Mouse (Mus musculus) heart, postnatal 0 days (tissue): Measurements from ENCODE around the gene Ubb. TPM values are rescaled to one million over a fixed set of nuclear protein-coding genes. Genes with fewer than 3 reads are reported as not detected.
A peak's percentile ranks its signal among the peaks of the same experiment; 100 is the strongest.

Experiments used
- ATAC-seq: fragments of 200-750 bp; cut with Nextera tagmentation; 2 replicates; pipeline ENCODE4 v1.8.0; 2017; ENCODE audit warnings: low read depth, moderate number of reproducible peaks, moderate library complexity; ENCODE audit not compliant: insufficient read depth
- DNase-seq: peaks from one replicate; pipeline ENCODE4 v3.0.0-alpha.2; 2016; ENCODE audit warnings: low spot score
- H3K27ac ChIP-seq: fragments of 300-500 bp; sonication (generic); 2 replicates; pipeline ENCODE4 v1.5.1; 2014; ENCODE audit warnings: low read depth, mild to moderate bottlenecking
- H3K27me3 ChIP-seq: fragments of 300-500 bp; sonication (generic); 2 replicates; pipeline ENCODE4 v1.6.1; 2014; ENCODE audit warnings: low read length, mixed read lengths; ENCODE audit not compliant: control insufficient read depth, insufficient read depth
- H3K36me3 ChIP-seq: fragments of 300-500 bp; sonication (generic); replicated peaks from 2 replicates; pipeline ENCODE4 v1.6.1; 2014; ENCODE audit warnings: low read length, mixed read lengths; ENCODE audit not compliant: control insufficient read depth, insufficient read depth
- H3K4me1 ChIP-seq: fragments of 300-500 bp; sonication (generic); 2 replicates; pipeline ENCODE4 v1.6.1; 2014; ENCODE audit warnings: antibody characterized with exemption; ENCODE audit not compliant: control insufficient read depth, insufficient read depth
- H3K4me2 ChIP-seq: fragments of 300-500 bp; sonication (generic); 2 replicates; pipeline ENCODE4 v1.6.1; 2014; ENCODE audit warnings: low read depth, mild to moderate bottlenecking, low read length, moderate library complexity
- H3K4me3 ChIP-seq: fragments of 300-500 bp; sonication (generic); 2 replicates; pipeline ENCODE4 v1.5.1; 2014; ENCODE audit warnings: low read depth, low read length
- H3K9ac ChIP-seq: fragments of 300-500 bp; sonication (generic); replicated peaks from 2 replicates; pipeline ENCODE4 v1.6.1; 2014; ENCODE audit warnings: low read depth, low read length, mixed read lengths
- H3K9me3 ChIP-seq: fragments of 300-500 bp; sonication (generic); replicated peaks from 2 replicates; pipeline ENCODE4 v1.6.1; 2016; ENCODE audit warnings: low read length; ENCODE audit not compliant: control insufficient read depth
- CTCF ChIP-seq: IDR thresholded peaks from 2 replicates; pipeline ENCODE4 v1.5.1; 2016; ENCODE audit warnings: antibody characterized with exemption, control low read depth, low read depth
- EP300 ChIP-seq: IDR thresholded peaks from 2 replicates; pipeline ENCODE4 v1.6.1; 2016; ENCODE audit warnings: antibody characterized with exemption, low read depth
- WGBS: fragments of 180-500 bp; shearing (Covaris S2); extraction: QIAGEN DNeasy Blood & Tissue Kit; methylation state at CpG from one replicate; pipeline ENCODE4 v1.1.7; 2014; 5-methylcytosine and 5-hydroxymethylcytosine counted together
- polyA plus RNA-seq: library from polyadenylated mRNA; unstranded; fragments of >200 nt; fragmentation: Nextera tagmentation; extraction: Ambion mirVana; gene quantifications from 2 replicates; pipeline ENCODE4 v1.2.1, GENCODE M21; 2015
- total RNA-seq: library from RNA; depleted of rRNA; stranded (reverse); fragments of >200 nt; gene quantifications from 2 replicates; pipeline ENCODE4 v1.2.3, GENCODE M21; 2014; ENCODE audit warnings: low replicate concordance

Ubb gene
- total and polyA plus RNA-seq, 2 experiments from 2014 or later: 704 to 1,871 TPM

- ATAC-seq: peak; percentile 63
These were observed 24.9 kb downstream of the Ubb start for GRCm38 (mm10) chr11:62575659-62576438.

GRCm38 (mm10) chr11:62576530-62577152 lies 25.7 kb downstream of the Ubb start:
- peak overlapping the region; percentile 55 for H3K4me3 ChIP-seq
- DNase-seq: no peak

More at GRCm38 (mm10) chr11:62575659-62576438, 24.9 kb downstream of the Ubb start:
- WGBS: 4% methylated on average over 27 of the region's 27 CpGs
- Histone ChIP-seq H3K27me3 (no peaks in the 10 kb centered on the region), H3K4me2 (peak overlapping the region; percentile 88), H3K4me3 (peak overlapping the region; percentile 55), H3K9ac (peak overlapping the region; percentile 32), H3K9me3 (no peaks in the 10 kb centered on the region), H3K4me1 (no peaks in the 10 kb centered on the region), H3K27ac (0 out of 2 replicates have a peak overlapping the region, but pooled peaks have one; percentile 3), H3K36me3 (no peaks in the 10 kb centered on the region)
- no peak for DNase-seq
- no peak for TF ChIP-seq CTCF
- no peak for TF ChIP-seq EP300

GRCm38 (mm10) chr11:62583031-62583430 lies 32.1 kb downstream of the Ubb start:
- Histone ChIP-seq H3K36me3 (no peaks in the 10 kb centered on the region), H3K9ac (no peak overlapping the region; the same call in 1 of the 2 replicates), H3K27me3 (no peaks in the 10 kb centered on the region), H3K9me3 (no peaks in the 10 kb centered on the region), H3K4me1 (no peaks in the 10 kb centered on the region), H3K27ac (peak overlapping the region; percentile 37), H3K4me3 (peak overlapping the region; percentile 19; the same call in 1 of the 2 replicates), H3K4me2 (peak overlapping the region; percentile 47)
- no peak for TF ChIP-seq EP300
- no peak for TF ChIP-seq CTCF
- 0 out of 2 replicates have a peak, but pooled peaks have one; percentile 11 for ATAC-seq
- peak; percentile 41 for DNase-seq
- WGBS: 38% methylated on average over 6 of the region's 6 CpGs

More at GRCm38 (mm10) chr11:62576530-62577152, 25.7 kb downstream of the Ubb start:
- H3K36me3 ChIP-seq: no peaks in the 10 kb centered on the region
- no peaks in the 10 kb centered on the region for H3K9me3 ChIP-seq
- H3K4me2 ChIP-seq: peak overlapping the region; percentile 88
- H3K9ac ChIP-seq: no peak overlapping the region
- no peak for ATAC-seq
- H3K27me3 ChIP-seq: no peaks in the 10 kb centered on the region
- peak overlapping the region; percentile 19; the same call in 1 of the 2 replicates for H3K27ac ChIP-seq
- no peaks in the 10 kb centered on the region for H3K4me1 ChIP-seq
- TF ChIP-seq CTCF: no peak
- TF ChIP-seq EP300: no peak
- WGBS: 52% methylated on average over 16 of the region's 16 CpGs

- WGBS: 79% methylated on average over 9 of the region's 9 CpGs
- TF ChIP-seq EP300 (no peak), CTCF (no peak)
- Histone ChIP-seq H3K27me3 (no peaks in the 10 kb centered on the region), H3K27ac (no peak overlapping the region), H3K4me1 (no peaks in the 10 kb centered on the region), H3K9me3 (no peaks in the 10 kb centered on the region), H3K4me3 (no peak overlapping the region), H3K36me3 (no peaks in the 10 kb centered on the region), H3K4me2 (no peak overlapping the region), H3K9ac (no peak overlapping the region)
- DNase-seq (no peak), ATAC-seq (no peak)
These were observed 33.8 kb downstream of the Ubb start for GRCm38 (mm10) chr11:62584671-62585206.

- Histone ChIP-seq H3K36me3 (no peaks in the 10 kb centered on the region), H3K4me2 (no peak overlapping the region), H3K4me3 (no peak overlapping the region), H3K4me1 (peaks cover 7% of the 10 kb centered on the region; the same call in 1 of the 2 replicates), H3K27ac (no peak overlapping the region), H3K27me3 (no peaks in the 10 kb centered on the region), H3K9me3 (no peaks in the 10 kb centered on the region), H3K9ac (no peak overlapping the region)
- ATAC-seq (no peak), DNase-seq (no peak)
- no peak for TF ChIP-seq EP300
- no peak for TF ChIP-seq CTCF
- 83% methylated on average over 5 of the region's 5 CpGs for WGBS
These were observed 36.1 kb downstream of the Ubb start for GRCm38 (mm10) chr11:62587034-62587433.
